Mouse (Mus musculus): ENCODE results near the gene Stra8. TPM values are rescaled to one million over a fixed set of nuclear protein-coding genes. Genes with fewer than 3 reads are reported as not detected.

The Stra8 gene
- polyA plus RNA-seq, 1 experiment from 2014 or later = not detected

GRCm38 (mm10) chr6:34907121-34907614 is 12.8 kb upstream of the Stra8 start:
- no peak for ATAC-seq (ENCODE audit: low read depth)
- WGBS = 76% methylated on average over 2 of the region's 2 CpGs
- Histone ChIP-seq H3K9ac (replicated peaks; ENCODE audit: low read depth, low read length) (no peak overlapping the region), H3K36me3 (ENCODE audit: control insufficient read depth, insufficient read depth, low read length) (peaks cover 10% of the 10 kb centered on the region), H3K4me2 (ENCODE audit: low read depth, low read length) (no peak overlapping the region), H3K9me3 (ENCODE audit: control insufficient read depth, low read length) (no peaks in the 10 kb centered on the region), H3K27me3 (ENCODE audit: control insufficient read depth, insufficient read depth, low read length) (no peaks in the 10 kb centered on the region), H3K27ac (ENCODE audit: low read depth, low read length) (no peak overlapping the region), H3K4me3 (ENCODE audit: low read depth, low read length) (no peak overlapping the region), H3K4me1 (ENCODE audit: control insufficient read depth, insufficient read depth, low read length) (peaks cover 8% of the 10 kb centered on the region)

- H3K36me3 ChIP-seq (ENCODE audit: control insufficient read depth, insufficient read depth, low read length) = peaks cover 10% of the 10 kb centered on the region
- no peak overlapping the region for H3K4me2 ChIP-seq (ENCODE audit: low read depth, low read length)
- no peaks in the 10 kb centered on the region for H3K9me3 ChIP-seq (ENCODE audit: control insufficient read depth, low read length)
- peaks cover 8% of the 10 kb centered on the region for H3K4me1 ChIP-seq (ENCODE audit: control insufficient read depth, insufficient read depth, low read length)
- no peak overlapping the region for H3K4me3 ChIP-seq (ENCODE audit: low read depth, low read length)
- ATAC-seq (ENCODE audit: low read depth) = no peak
- H3K27ac ChIP-seq (ENCODE audit: low read depth, low read length) = no peak overlapping the region
- no peaks in the 10 kb centered on the region for H3K27me3 ChIP-seq (ENCODE audit: control insufficient read depth, insufficient read depth, low read length)
- H3K9ac ChIP-seq (replicated peaks; ENCODE audit: low read depth, low read length) = no peak overlapping the region
- 92% methylated on average over 18 of the region's 18 CpGs for WGBS
Observed at GRCm38 (mm10) chr6:34907696-34908260, 12.2 kb upstream of the Stra8 start.

- H3K9ac ChIP-seq (replicated peaks; ENCODE audit: low read depth, low read length) = peak overlapping the region; percentile 70
- H3K9me3 ChIP-seq (ENCODE audit: control insufficient read depth, low read length) = no peaks in the 10 kb centered on the region
- H3K4me2 ChIP-seq (ENCODE audit: low read depth, low read length) = peak overlapping the region; percentile 75
- WGBS = 42% methylated on average over 8 of the region's 8 CpGs
- H3K27ac ChIP-seq (ENCODE audit: low read depth, low read length) = peak overlapping the region; percentile 86
- peaks cover 10% of the 10 kb centered on the region for H3K36me3 ChIP-seq (ENCODE audit: control insufficient read depth, insufficient read depth, low read length)
- no peak for ATAC-seq (ENCODE audit: low read depth)
- peaks cover 8% of the 10 kb centered on the region for H3K4me1 ChIP-seq (ENCODE audit: control insufficient read depth, insufficient read depth, low read length)
- no peaks in the 10 kb centered on the region for H3K27me3 ChIP-seq (ENCODE audit: control insufficient read depth, insufficient read depth, low read length)
- peak overlapping the region; percentile 72 for H3K4me3 ChIP-seq (ENCODE audit: low read depth, low read length)
Observed at GRCm38 (mm10) chr6:34909631-34910345, 10.2 kb upstream of the Stra8 start.

- peak; percentile 91 for ATAC-seq (ENCODE audit: low read depth)
- H3K9me3 ChIP-seq (ENCODE audit: control insufficient read depth, low read length) = no peaks in the 10 kb centered on the region
- H3K9ac ChIP-seq (replicated peaks; ENCODE audit: low read depth, low read length) = peak within 1 kb of the TSS; percentile 70
- H3K4me2 ChIP-seq (ENCODE audit: low read depth, low read length) = peak within 1 kb of the TSS; percentile 75
- no peaks in the 10 kb centered on the region for H3K27me3 ChIP-seq (ENCODE audit: control insufficient read depth, insufficient read depth, low read length)
- peaks cover 8% of the 10 kb centered on the region for H3K4me1 ChIP-seq (ENCODE audit: control insufficient read depth, insufficient read depth, low read length)
- peak within 1 kb of the TSS; percentile 86 for H3K27ac ChIP-seq (ENCODE audit: low read depth, low read length)
- H3K36me3 ChIP-seq (ENCODE audit: control insufficient read depth, insufficient read depth, low read length) = peaks cover 5% of the 10 kb centered on the region
- whole genome bisulfite sequencing = under 1% methylated on average over 57 of the region's 64 CpGs
- H3K4me3 ChIP-seq (ENCODE audit: low read depth, low read length) = peak within 1 kb of the TSS; percentile 72
Observed at GRCm38 (mm10) chr6:34910371-34911219, 9.4 kb upstream of the Stra8 start, which contains the start of gene Wdr91. Wdr91 (minus strand) TSS chr6:34910876.

- H3K9ac ChIP-seq (replicated peaks; ENCODE audit: low read depth, low read length) = no peak overlapping the region
- no peak overlapping the region for H3K27ac ChIP-seq (ENCODE audit: low read depth, low read length)
- H3K9me3 ChIP-seq (ENCODE audit: control insufficient read depth, low read length) = no peaks in the 10 kb centered on the region
- H3K4me3 ChIP-seq (ENCODE audit: low read depth, low read length) = no peak overlapping the region
- WGBS = 86% methylated on average over 13 of the region's 13 CpGs
- no peak for ATAC-seq (ENCODE audit: low read depth)
- no peak overlapping the region for H3K4me2 ChIP-seq (ENCODE audit: low read depth, low read length)
- no peaks in the 10 kb centered on the region for H3K27me3 ChIP-seq (ENCODE audit: control insufficient read depth, insufficient read depth, low read length)
- peaks cover 8% of the 10 kb centered on the region for H3K4me1 ChIP-seq (ENCODE audit: control insufficient read depth, insufficient read depth, low read length)
- H3K36me3 ChIP-seq (ENCODE audit: control insufficient read depth, insufficient read depth, low read length) = no peaks in the 10 kb centered on the region
Observed at GRCm38 (mm10) chr6:34913341-34914040, 6.5 kb upstream of the Stra8 start.

- H3K4me3 ChIP-seq (ENCODE audit: low read depth, low read length) = no peak overlapping the region
- H3K4me1 ChIP-seq (ENCODE audit: control insufficient read depth, insufficient read depth, low read length) = peaks cover 5% of the 10 kb centered on the region
- no peaks in the 10 kb centered on the region for H3K9me3 ChIP-seq (ENCODE audit: control insufficient read depth, low read length)
- no peak overlapping the region for H3K4me2 ChIP-seq (ENCODE audit: low read depth, low read length)
- no peak overlapping the region for H3K27ac ChIP-seq (ENCODE audit: low read depth, low read length)
- 87% methylated on average over 3 of the region's 3 CpGs for WGBS
- no peak overlapping the region for H3K9ac ChIP-seq (replicated peaks; ENCODE audit: low read depth, low read length)
- ATAC-seq (ENCODE audit: low read depth) = no peak
- H3K27me3 ChIP-seq (ENCODE audit: control insufficient read depth, insufficient read depth, low read length) = no peaks in the 10 kb centered on the region
- H3K36me3 ChIP-seq (ENCODE audit: control insufficient read depth, insufficient read depth, low read length) = no peaks in the 10 kb centered on the region
Observed at GRCm38 (mm10) chr6:34914462-34914861, 5.5 kb upstream of the Stra8 start.

GRCm38 (mm10) chr6:34919146-34919545 is 817 bp upstream of the Stra8 start:
- Histone ChIP-seq H3K27ac (ENCODE audit: low read depth, low read length) (no peak overlapping the region), H3K9me3 (ENCODE audit: control insufficient read depth, low read length) (no peaks in the 10 kb centered on the region), H3K4me1 (ENCODE audit: control insufficient read depth, insufficient read depth, low read length) (no peaks in the 10 kb centered on the region), H3K4me2 (ENCODE audit: low read depth, low read length) (no peak overlapping the region), H3K9ac (replicated peaks; ENCODE audit: low read depth, low read length) (no peak overlapping the region), H3K36me3 (ENCODE audit: control insufficient read depth, insufficient read depth, low read length) (no peaks in the 10 kb centered on the region), H3K4me3 (ENCODE audit: low read depth, low read length) (no peak overlapping the region), H3K27me3 (ENCODE audit: control insufficient read depth, insufficient read depth, low read length) (no peaks in the 10 kb centered on the region)
- WGBS = 90% methylated on average over 7 of the region's 7 CpGs
- ATAC-seq (ENCODE audit: low read depth) = no peak

GRCm38 (mm10) chr6:34920631-34921030 is 668 bp downstream of the Stra8 start:
- Histone ChIP-seq H3K9me3 (ENCODE audit: control insufficient read depth, low read length) (no peaks in the 10 kb centered on the region), H3K27me3 (ENCODE audit: control insufficient read depth, insufficient read depth, low read length) (no peaks in the 10 kb centered on the region), H3K4me2 (ENCODE audit: low read depth, low read length) (no peak overlapping the region), H3K4me3 (ENCODE audit: low read depth, low read length) (no peak overlapping the region), H3K9ac (replicated peaks; ENCODE audit: low read depth, low read length) (no peak overlapping the region), H3K36me3 (ENCODE audit: control insufficient read depth, insufficient read depth, low read length) (no peaks in the 10 kb centered on the region), H3K4me1 (ENCODE audit: control insufficient read depth, insufficient read depth, low read length) (no peaks in the 10 kb centered on the region), H3K27ac (ENCODE audit: low read depth, low read length) (no peak overlapping the region)
- no peak for ATAC-seq (ENCODE audit: low read depth)
- 94% methylated on average over 12 of the region's 12 CpGs for WGBS

Data from neural tube, embryonic 14.5 days (tissue).